Mouse (Mus musculus) kidney, adult 2 months (tissue): ENCODE data around the gene Aqp8.

Source experiments
- CTCF ChIP-seq: fragments of 200-500 bp; conservative IDR thresholded peaks from 2 replicates; pipeline ENCODE4 v1.5.1; 2011; ENCODE audit warnings: low read depth, mild to moderate bottlenecking, control low read depth, low read length, moderate library complexity, mixed read lengths; ENCODE audit not compliant: insufficient read depth, insufficient read length
- POLR2A ChIP-seq: fragments of 200-500 bp; IDR thresholded peaks from one replicate; pipeline ENCODE4 v1.6.1; 2011; ENCODE audit warnings: low read depth, low read length, control low read depth

- TF ChIP-seq CTCF = no peak
- no peak for TF ChIP-seq POLR2A
Observed at GRCm38 (mm10) chr7:123442079-123442478, 20.0 kb upstream of the Aqp8 start.
